Mouse (Mus musculus): ENCODE results near the gene D6Ertd527e. TPM values are rescaled to one million over a fixed set of nuclear protein-coding genes. Genes with fewer than 3 reads are reported as not detected.

The D6Ertd527e gene
- total and polyA plus RNA-seq, 2 experiments, result not detected

DNA sequence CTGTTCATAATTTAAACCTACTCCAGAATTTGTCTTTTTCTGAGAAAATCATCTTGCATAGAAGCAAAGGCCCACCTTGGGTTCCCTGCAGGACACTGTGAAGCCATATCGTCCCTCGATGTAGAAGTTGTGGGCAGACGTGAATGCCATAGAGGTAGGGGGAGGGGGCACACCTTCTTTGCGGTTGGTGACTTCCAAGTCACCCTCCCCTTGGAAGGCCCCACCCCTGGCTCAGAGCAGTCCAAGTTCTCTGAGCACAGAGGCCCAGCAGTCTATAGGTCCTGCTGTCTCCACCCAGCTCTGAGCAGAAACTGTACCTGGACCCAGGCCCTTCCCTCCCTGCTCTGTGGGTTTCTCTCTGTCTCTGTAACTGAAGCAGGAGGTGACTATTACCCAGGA lies 2.6 kb upstream of the D6Ertd527e start:
- H3K9ac ChIP-seq (ENCODE audit: low read depth, low read length), result no peak overlapping the region
- no peaks in the 10 kb centered on the region for H3K79me2 ChIP-seq (ENCODE audit: control insufficient read depth, insufficient read depth, low read length)
- no peaks in the 10 kb centered on the region for H3K4me1 ChIP-seq (ENCODE audit: control insufficient read depth, insufficient read depth, low read length)
- no peak overlapping the region for H3K4me3 ChIP-seq (ENCODE audit: insufficient read depth, low read depth, low read length)
- no peaks in the 10 kb centered on the region for H3K36me3 ChIP-seq (ENCODE audit: control insufficient read depth, insufficient read depth, low read length)
- TF ChIP-seq CTCF (IDR thresholded peaks at IDR 0.05; ENCODE audit: low read depth, low read length), result no peak
- no peak for TF ChIP-seq POLR2A (IDR thresholded peaks at IDR 0.05; ENCODE audit: extremely low read depth, insufficient read depth, low read length)
- WGBS, result 21% methylated on average over 4 of the region's 4 CpGs
- no peak overlapping the region for H3K27ac ChIP-seq (replicated peaks; ENCODE audit: insufficient read depth, low read depth, low read length)
- H3K27me3 ChIP-seq (ENCODE audit: control insufficient read depth, insufficient read depth, low read length), result no peaks in the 10 kb centered on the region
- no peak for DNase-seq (ENCODE audit: extremely low read depth, low read depth, low spot score)

DNA sequence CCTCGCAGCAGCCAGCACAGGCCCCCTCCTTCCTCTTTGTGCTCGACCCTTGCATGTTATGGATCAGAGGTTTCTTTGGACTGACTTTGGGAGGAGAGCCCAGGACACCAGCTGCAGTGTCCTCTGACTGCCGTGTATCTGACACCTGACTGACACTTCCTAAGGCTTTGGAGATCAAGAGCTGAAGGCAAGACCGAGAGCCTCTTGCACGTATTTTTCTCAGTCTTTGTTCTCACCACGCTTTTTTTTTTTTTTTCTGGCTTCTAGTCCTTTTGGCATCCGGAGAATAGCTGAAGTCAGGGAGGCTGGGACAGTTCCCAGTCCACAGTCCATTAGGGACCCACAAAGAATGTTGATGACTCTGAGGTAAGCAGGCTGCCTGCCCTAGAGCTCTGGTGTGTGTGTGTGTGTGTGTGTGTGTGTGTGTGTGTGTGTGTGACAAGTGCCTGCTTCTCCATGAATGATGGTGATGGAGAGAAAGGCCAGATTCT lies 2.1 kb upstream of the D6Ertd527e start:
- no peaks in the 10 kb centered on the region for H3K36me3 ChIP-seq (ENCODE audit: control insufficient read depth, insufficient read depth, low read length)
- no peak for DNase-seq (ENCODE audit: extremely low read depth, low read depth, low spot score)
- H3K4me3 ChIP-seq (ENCODE audit: insufficient read depth, low read depth, low read length), result no peak overlapping the region
- no peaks in the 10 kb centered on the region for H3K27me3 ChIP-seq (ENCODE audit: control insufficient read depth, insufficient read depth, low read length)
- no peak overlapping the region for H3K9ac ChIP-seq (ENCODE audit: low read depth, low read length)
- no peaks in the 10 kb centered on the region for H3K79me2 ChIP-seq (ENCODE audit: control insufficient read depth, insufficient read depth, low read length)
- WGBS, result 60% methylated on average over 7 of the region's 7 CpGs
- TF ChIP-seq CTCF (IDR thresholded peaks at IDR 0.05; ENCODE audit: low read depth, low read length) (no peak), POLR2A (IDR thresholded peaks at IDR 0.05; ENCODE audit: extremely low read depth, insufficient read depth, low read length) (no peak)
- no peak overlapping the region for H3K27ac ChIP-seq (replicated peaks; ENCODE audit: insufficient read depth, low read depth, low read length)
- no peaks in the 10 kb centered on the region for H3K4me1 ChIP-seq (ENCODE audit: control insufficient read depth, insufficient read depth, low read length)

- H3K9ac ChIP-seq (ENCODE audit: low read depth, low read length), result no peak overlapping the region
- no peaks in the 10 kb centered on the region for H3K79me2 ChIP-seq (ENCODE audit: control insufficient read depth, insufficient read depth, low read length)
- no peaks in the 10 kb centered on the region for H3K36me3 ChIP-seq (ENCODE audit: control insufficient read depth, insufficient read depth, low read length)
- TF ChIP-seq CTCF (IDR thresholded peaks at IDR 0.05; ENCODE audit: low read depth, low read length), result no peak
- no peak for TF ChIP-seq POLR2A (IDR thresholded peaks at IDR 0.05; ENCODE audit: extremely low read depth, insufficient read depth, low read length)
- H3K27me3 ChIP-seq (ENCODE audit: control insufficient read depth, insufficient read depth, low read length), result no peaks in the 10 kb centered on the region
- WGBS, result 89% methylated on average over 1 of the region's 1 CpGs
- DNase-seq (ENCODE audit: extremely low read depth, low read depth, low spot score), result no peak
- no peak overlapping the region for H3K27ac ChIP-seq (replicated peaks; ENCODE audit: insufficient read depth, low read depth, low read length)
- H3K4me1 ChIP-seq (ENCODE audit: control insufficient read depth, insufficient read depth, low read length), result no peaks in the 10 kb centered on the region
- H3K4me3 ChIP-seq (ENCODE audit: insufficient read depth, low read depth, low read length), result no peak overlapping the region
Observed at GRCm38 (mm10) chr6:87103314-87103713, 1.2 kb upstream of the D6Ertd527e start.

- DNase-seq (ENCODE audit: extremely low read depth, low read depth, low spot score), result no peak
- Histone ChIP-seq H3K36me3 (ENCODE audit: control insufficient read depth, insufficient read depth, low read length) (no peaks in the 10 kb centered on the region), H3K79me2 (ENCODE audit: control insufficient read depth, insufficient read depth, low read length) (no peaks in the 10 kb centered on the region), H3K4me3 (ENCODE audit: insufficient read depth, low read depth, low read length) (no peak overlapping the region), H3K27me3 (ENCODE audit: control insufficient read depth, insufficient read depth, low read length) (no peaks in the 10 kb centered on the region), H3K4me1 (ENCODE audit: control insufficient read depth, insufficient read depth, low read length) (no peaks in the 10 kb centered on the region), H3K9ac (ENCODE audit: low read depth, low read length) (no peak overlapping the region), H3K27ac (replicated peaks; ENCODE audit: insufficient read depth, low read depth, low read length) (no peak overlapping the region)
- WGBS, result 100% methylated on average over 1 of the region's 1 CpGs
- TF ChIP-seq POLR2A (IDR thresholded peaks at IDR 0.05; ENCODE audit: extremely low read depth, insufficient read depth, low read length), result no peak
- no peak for TF ChIP-seq CTCF (IDR thresholded peaks at IDR 0.05; ENCODE audit: low read depth, low read length)
Observed at GRCm38 (mm10) chr6:87111493-87111892, 6.9 kb downstream of the D6Ertd527e start.

GRCm38 (mm10) chr6:87112125-87112524 lies 7.6 kb downstream of the D6Ertd527e start:
- TF ChIP-seq POLR2A (IDR thresholded peaks at IDR 0.05; ENCODE audit: extremely low read depth, insufficient read depth, low read length), result no peak
- no peak for TF ChIP-seq CTCF (IDR thresholded peaks at IDR 0.05; ENCODE audit: low read depth, low read length)
- Histone ChIP-seq H3K36me3 (ENCODE audit: control insufficient read depth, insufficient read depth, low read length) (no peaks in the 10 kb centered on the region), H3K27me3 (ENCODE audit: control insufficient read depth, insufficient read depth, low read length) (no peaks in the 10 kb centered on the region), H3K79me2 (ENCODE audit: control insufficient read depth, insufficient read depth, low read length) (no peaks in the 10 kb centered on the region), H3K27ac (replicated peaks; ENCODE audit: insufficient read depth, low read depth, low read length) (no peak overlapping the region), H3K9ac (ENCODE audit: low read depth, low read length) (no peak overlapping the region), H3K4me3 (ENCODE audit: insufficient read depth, low read depth, low read length) (no peak overlapping the region), H3K4me1 (ENCODE audit: control insufficient read depth, insufficient read depth, low read length) (no peaks in the 10 kb centered on the region)
- WGBS, result 94% methylated on average over 6 of the region's 6 CpGs
- DNase-seq (ENCODE audit: extremely low read depth, low read depth, low spot score), result no peak

- Histone ChIP-seq H3K27me3 (ENCODE audit: control insufficient read depth, insufficient read depth, low read length) (no peaks in the 10 kb centered on the region), H3K9ac (ENCODE audit: low read depth, low read length) (no peak overlapping the region), H3K4me1 (ENCODE audit: control insufficient read depth, insufficient read depth, low read length) (no peaks in the 10 kb centered on the region), H3K27ac (replicated peaks; ENCODE audit: insufficient read depth, low read depth, low read length) (no peak overlapping the region), H3K79me2 (ENCODE audit: control insufficient read depth, insufficient read depth, low read length) (no peaks in the 10 kb centered on the region), H3K4me3 (ENCODE audit: insufficient read depth, low read depth, low read length) (no peak overlapping the region), H3K36me3 (ENCODE audit: control insufficient read depth, insufficient read depth, low read length) (no peaks in the 10 kb centered on the region)
- DNase-seq (ENCODE audit: extremely low read depth, low read depth, low spot score), result no peak
- TF ChIP-seq CTCF (IDR thresholded peaks at IDR 0.05; ENCODE audit: low read depth, low read length) (no peak), POLR2A (IDR thresholded peaks at IDR 0.05; ENCODE audit: extremely low read depth, insufficient read depth, low read length) (no peak)
- WGBS, result 88% methylated on average over 2 of the region's 2 CpGs
Observed at GRCm38 (mm10) chr6:87115981-87116380, 11.4 kb downstream of the D6Ertd527e start.
